Mouse (Mus musculus): Measurements from ENCODE around the gene Gcc2.

DNA sequence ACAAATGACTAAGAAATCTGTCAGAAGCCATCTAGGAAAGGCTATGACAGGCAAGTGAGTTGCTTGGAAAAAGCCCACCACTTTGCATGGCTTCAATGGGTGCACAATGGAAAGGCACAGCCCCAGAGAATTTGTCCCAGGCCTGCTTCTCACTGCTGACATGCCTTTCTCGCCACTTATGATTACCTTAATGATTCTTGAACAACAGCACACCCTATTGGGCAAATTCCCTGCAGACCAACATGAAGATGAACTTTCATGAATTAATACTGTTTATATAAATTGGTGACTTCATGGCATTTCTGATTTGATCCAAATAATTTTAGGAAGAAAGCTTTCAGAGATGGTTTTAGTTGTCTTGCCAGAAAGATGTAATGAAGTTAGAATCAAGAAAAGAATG is 5.8 kb upstream of the Gcc2 start:
- TF ChIP-seq CTCF (IDR thresholded peaks at IDR 0.05; ENCODE audit: borderline replicate concordance, insufficient read depth, low read depth, low read length) (no peak), POLR2A (IDR thresholded peaks at IDR 0.05; ENCODE audit: borderline replicate concordance, insufficient read depth, low read length) (no peak)

Data from cerebellum, adult 2 months (tissue).